ENCODE assay signal across 16 mouse cellular contexts in the genomic region with DNA sequence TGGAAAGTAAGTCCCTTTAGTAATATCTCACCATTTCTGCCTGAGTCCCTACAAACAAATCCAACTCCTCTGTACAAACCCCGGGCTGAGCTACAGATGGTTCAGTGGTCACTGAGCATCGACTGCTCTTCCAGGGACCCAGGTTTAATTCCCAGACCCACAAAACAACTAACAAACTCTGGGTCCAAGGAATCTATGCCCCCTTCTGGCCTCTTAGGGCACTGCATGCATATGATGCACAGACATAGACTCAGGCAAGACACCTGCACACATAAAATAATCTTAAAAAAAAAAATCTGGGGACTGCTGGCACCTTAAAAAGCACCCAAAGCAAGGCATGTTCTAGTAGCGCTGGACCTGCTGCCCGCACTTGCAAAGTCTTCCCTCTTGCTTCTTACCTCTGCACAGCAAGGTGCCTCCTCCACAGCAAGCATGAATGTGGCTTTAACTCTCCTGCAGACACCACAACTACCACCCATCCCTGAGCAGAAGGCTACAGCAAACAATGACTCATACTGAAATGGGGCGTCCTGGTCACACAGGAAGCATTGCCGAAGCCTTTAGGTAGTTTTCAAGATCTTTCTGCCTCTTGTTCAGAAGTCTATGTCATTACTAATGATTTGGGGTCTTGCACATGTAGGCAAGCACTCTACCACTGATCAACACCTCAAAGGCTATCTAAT. TPM values are rescaled to one million over a fixed set of nuclear protein-coding genes. Genes with fewer than 3 reads are reported as not detected.
DNase-seq lines count a peak whose midpoint lies in the region; ATAC-seq and TF ChIP-seq lines count a peak whose summit lies in the region.
"Had no signal": no experiment of that assay in that cellular context is flagged by ENCODE, and none has a peak within 500 bp of the region (broad histone marks: within the 10 kb centered on the region; RNA-seq: fewer than 3 reads in every experiment).

No protein-coding gene starts in this region.

- TF ChIP-seq POLR2A in bone marrow macrophage, adult 2 months (IDR thresholded peaks at IDR 0.05; ENCODE audit: borderline replicate concordance, low read depth, low read length): no peak

- H3K9ac ChIP-seq in liver, embryonic 11.5 days (ENCODE audit: low read depth, low read length): no peak overlapping the region
- H3K9ac ChIP-seq: hindbrain, embryonic 15.5 days; liver, embryonic 15.5 days; stomach, embryonic 15.5 days had no signal

- DNase-seq in liver (peak; percentile 12), 416B (ENCODE audit: low read depth) (peak; percentile 78)
- DNase-seq in liver, embryonic 11.5 days (ENCODE audit: low spot score): no peak
- DNase-seq in CD4-positive helper T cell, adult 2 months (ENCODE audit: low read depth, low spot score): peak; percentile 7
- no peak for DNase-seq in embryo, embryonic 10.5 days (ENCODE audit: low spot score)
- DNase-seq in layer of hippocampus, adult 9-11 months: no peak
- DNase-seq: cerebellum, adult 11-12 months; embryo, embryonic 11 days; kidney, postnatal 14 days; right cerebral cortex, postnatal 4 days had no signal

- H3K27ac ChIP-seq in liver, embryonic 11.5 days (ENCODE audit: low read depth, low read length): no peak overlapping the region
- no peak overlapping the region for H3K27ac ChIP-seq in bone marrow macrophage, adult 2 months (ENCODE audit: insufficient read depth, low read depth, low read length)
- H3K27ac ChIP-seq: hindbrain, embryonic 15.5 days; liver, embryonic 15.5 days; stomach, embryonic 15.5 days had no signal

- H3K27me3 ChIP-seq in liver, embryonic 11.5 days (replicated peaks; ENCODE audit: control insufficient read depth, insufficient read depth, low read length): no peaks in the 10 kb centered on the region
- H3K27me3 ChIP-seq: hindbrain, embryonic 15.5 days; liver, embryonic 15.5 days; stomach, embryonic 15.5 days had no signal

- peaks cover 9% of the 10 kb centered on the region for H3K36me3 ChIP-seq in liver, embryonic 11.5 days (ENCODE audit: control insufficient read depth, insufficient read depth, low read length)

- no peak overlapping the region for H3K4me3 ChIP-seq in liver, embryonic 11.5 days (ENCODE audit: low read depth, low read length)
- H3K4me3 ChIP-seq in bone marrow macrophage, adult 2 months (ENCODE audit: insufficient read depth, low read length): no peak overlapping the region
- H3K4me3 ChIP-seq: hindbrain, embryonic 15.5 days; liver, embryonic 15.5 days; stomach, embryonic 15.5 days had no signal

- H3K4me1 ChIP-seq in liver, embryonic 11.5 days (replicated peaks; ENCODE audit: control insufficient read depth, insufficient read depth, low read length): no peaks in the 10 kb centered on the region
- H3K4me1 ChIP-seq in bone marrow macrophage, adult 2 months (ENCODE audit: control insufficient read depth, insufficient read depth, low read length): no peaks in the 10 kb centered on the region
- H3K4me1 ChIP-seq: hindbrain, embryonic 15.5 days; stomach, embryonic 15.5 days had no signal

- H3K9me3 ChIP-seq in liver, embryonic 11.5 days (ENCODE audit: control insufficient read depth, low read length): no peaks in the 10 kb centered on the region
- H3K9me3 ChIP-seq: hindbrain, embryonic 15.5 days; liver, embryonic 15.5 days; stomach, embryonic 15.5 days had no signal

- 75% methylated on average over 6 of the region's 6 CpGs for WGBS in liver, embryonic 11.5 days

- no peak overlapping the region for H3K4me2 ChIP-seq in liver, embryonic 11.5 days
- H3K4me2 ChIP-seq: hindbrain, embryonic 15.5 days; liver, embryonic 15.5 days; stomach, embryonic 15.5 days had no signal

- no peak for ATAC-seq in liver, embryonic 11.5 days (replicated peaks; ENCODE audit: low FRiP score)
- no peak for ATAC-seq in inflammation-experienced regulatory T-cells, adult 6 months

- TF ChIP-seq CTCF in bone marrow macrophage, adult 2 months (IDR thresholded peaks at IDR 0.05; ENCODE audit: low read depth, low read length): 0 out of 2 replicates have a peak, but pooled peaks have one; percentile 31

RNA-seq across cellular contexts. Expression of gene Tcp11l1, which starts 42.7 kb away (rescaled TPM):
- 20.3 and 22.9 TPM in 2 replicates for polyA plus RNA-seq in liver, embryonic 11.5 days (2014; fragmentation: Nextera tagmentation; extraction: Ambion mirVana)
- 21.9 and 22.0 TPM in 2 replicates for polyA plus RNA-seq in bone marrow macrophage, adult 2 months (2012; ENCODE audit: insufficient read depth, insufficient read length, missing spikeins)
- under 1 TPM in 2 of 3 experiments, not detected in 1; 0.13 to 0.82 TPM for polyA plus RNA-seq in inflammation-experienced regulatory T-cells, adult 6 months (2017; shearing (Covaris generic))

RNA-seq across cellular contexts. Expression of gene Pin1rt1, which starts 46.9 kb away (rescaled TPM):
- not detected in 2 replicates for polyA plus RNA-seq in liver, embryonic 11.5 days (2014; fragmentation: Nextera tagmentation; extraction: Ambion mirVana)
- not detected in 2 replicates for polyA plus RNA-seq in bone marrow macrophage, adult 2 months (2012; ENCODE audit: insufficient read depth, insufficient read length, missing spikeins)
- polyA plus RNA-seq in inflammation-experienced regulatory T-cells, adult 6 months (2017; shearing (Covaris generic)): not detected
- polyA plus RNA-seq: heart, embryonic 16.5 days; liver, embryonic 15.5 days; stomach, embryonic 15.5 days had no signal

Comparison
In these comparisons a context has a peak if more than half of its experiments do, and no peak if none do; other contexts are left out.
1. DNase-seq: peak in liver (single experiment), 416B (single experiment) and CD4-positive helper T cell, adult 2 months (single experiment); none in liver, embryonic 11.5 days (single experiment), embryo, embryonic 10.5 days (single experiment) and layer of hippocampus, adult 9-11 months (single experiment).
2. RNA of gene Tcp11l1, which starts 42.7 kb away (polyA plus RNA-seq): 20.3 to 22.9 TPM in liver, embryonic 11.5 days and 21.9 to 22.0 TPM in bone marrow macrophage, adult 2 months; 0.13 to 0.82 TPM in inflammation-experienced regulatory T-cells, adult 6 months; every median in the first group is over 10 times any median in the second.